Mouse (Mus musculus) kidney, postnatal 0 days (tissue): Measurements from ENCODE around the gene 3110021N24Rik. TPM values are rescaled to one million over a fixed set of nuclear protein-coding genes. Genes with fewer than 3 reads are reported as not detected.

ENCODE experiments used
- ATAC-seq: fragments of 200-750 bp; cut with Nextera tagmentation; replicated peaks from 2 replicates; pipeline ENCODE4 v1.8.0; 2017; ENCODE audit warnings: low read depth, moderate number of reproducible peaks, moderate TSS enrichment, moderate library complexity; ENCODE audit not compliant: low FRiP score
- DNase-seq: peaks from one replicate; pipeline ENCODE4 v3.0.0-alpha.2; 2016; ENCODE audit warnings: low spot score
- H3K27ac ChIP-seq: fragments of 300-500 bp; sonication (generic); 2 replicates; pipeline ENCODE4 v1.5.1; 2014; ENCODE audit warnings: mild to moderate bottlenecking
- H3K27me3 ChIP-seq: fragments of 300-500 bp; sonication (generic); 2 replicates; pipeline ENCODE4 v1.6.1; 2014; ENCODE audit warnings: low read length, mixed read lengths; ENCODE audit not compliant: insufficient read depth
- H3K36me3 ChIP-seq: fragments of 300-500 bp; sonication (generic); 2 replicates; pipeline ENCODE4 v1.6.1; 2014; ENCODE audit warnings: low read length, mixed read lengths; ENCODE audit not compliant: insufficient read depth
- H3K4me1 ChIP-seq: fragments of 300-500 bp; sonication (generic); replicated peaks from 2 replicates; pipeline ENCODE4 v1.6.1; 2014; ENCODE audit warnings: antibody characterized with exemption, low read length, mixed read lengths; ENCODE audit not compliant: insufficient read depth
- H3K4me2 ChIP-seq: fragments of 300-500 bp; sonication (generic); 2 replicates; pipeline ENCODE4 v1.6.1; 2014; ENCODE audit warnings: mild to moderate bottlenecking, low read length, moderate library complexity, mixed read lengths
- H3K4me3 ChIP-seq: fragments of 300-500 bp; sonication (generic); replicated peaks from 2 replicates; pipeline ENCODE4 v1.5.1; 2014; ENCODE audit warnings: low read depth, low read length
- H3K9ac ChIP-seq: fragments of 300-500 bp; sonication (generic); 2 replicates; pipeline ENCODE4 v1.6.1; 2014; ENCODE audit warnings: low read depth, low read length
- H3K9me3 ChIP-seq: fragments of 300-500 bp; sonication (generic); replicated peaks from 2 replicates; pipeline ENCODE4 v1.6.1; 2016; ENCODE audit warnings: low read length, inconsistent platforms, mixed read lengths
- CTCF ChIP-seq: IDR thresholded peaks from 2 replicates; pipeline ENCODE4 v1.5.1; 2016; ENCODE audit warnings: antibody characterized with exemption, low read depth, mild to moderate bottlenecking, moderate library complexity
- WGBS: fragments of 180-500 bp; shearing (Covaris S2); extraction: QIAGEN DNeasy Blood & Tissue Kit; methylation state at CpG from one replicate; pipeline ENCODE4 v1.1.7; 2014; 5-methylcytosine and 5-hydroxymethylcytosine counted together
- polyA plus RNA-seq: library from polyadenylated mRNA; unstranded; fragments of >200 nt; fragmentation: Nextera tagmentation; extraction: Ambion mirVana; gene quantifications from 2 replicates; pipeline ENCODE4 v1.2.1, GENCODE M21; 2015

Gene 3110021N24Rik
- polyA plus RNA-seq, 1 experiment from 2014 or later: 1.6 TPM

GRCm38 (mm10) chr4:108768527-108768926 lies 49.1 kb downstream of the 3110021N24Rik start:
- no peaks in the 10 kb centered on the region for H3K9me3 ChIP-seq
- H3K27me3 ChIP-seq: no peaks in the 10 kb centered on the region
- H3K4me2 ChIP-seq: no peak overlapping the region
- H3K4me3 ChIP-seq: no peak overlapping the region
- ATAC-seq (no peak), DNase-seq (peak; percentile 59)
- no peak overlapping the region for H3K27ac ChIP-seq
- H3K36me3 ChIP-seq: no peaks in the 10 kb centered on the region
- H3K9ac ChIP-seq: no peak overlapping the region
- no peak for TF ChIP-seq CTCF
- H3K4me1 ChIP-seq: no peaks in the 10 kb centered on the region

GRCm38 (mm10) chr4:108779763-108780056 lies 60.3 kb downstream of the 3110021N24Rik start:
- H3K9ac ChIP-seq: peak overlapping the region; percentile 87
- H3K36me3 ChIP-seq: no peaks in the 10 kb centered on the region
- WGBS: 0% methylated on average over 7 of the region's 7 CpGs
- no peak for TF ChIP-seq CTCF
- no peaks in the 10 kb centered on the region for H3K27me3 ChIP-seq
- DNase-seq (peak; percentile 50), ATAC-seq (no peak)
- H3K4me2 ChIP-seq: peak overlapping the region; percentile 73
- no peaks in the 10 kb centered on the region for H3K4me1 ChIP-seq
- H3K27ac ChIP-seq: peak overlapping the region; percentile 90
- no peaks in the 10 kb centered on the region for H3K9me3 ChIP-seq
- peak overlapping the region; percentile 77 for H3K4me3 ChIP-seq

GRCm38 (mm10) chr4:108780057-108780863 lies 60.8 kb downstream of the 3110021N24Rik start, which contains the start of gene Zfyve9:
Gene Zfyve9 (minus strand): TSS chr4:108780798.
- TF ChIP-seq CTCF: peak; percentile 48
- peak within 1 kb of the TSS; percentile 90 for H3K27ac ChIP-seq
- peak; percentile 85 for DNase-seq
- H3K4me2 ChIP-seq: peak within 1 kb of the TSS; percentile 73
- H3K36me3 ChIP-seq: no peaks in the 10 kb centered on the region
- WGBS: under 1% methylated on average over 88 of the region's 111 CpGs
- H3K27me3 ChIP-seq: no peaks in the 10 kb centered on the region
- H3K9ac ChIP-seq: peak within 1 kb of the TSS; percentile 87
- peak within 1 kb of the TSS; percentile 77 for H3K4me3 ChIP-seq
- H3K9me3 ChIP-seq: no peaks in the 10 kb centered on the region
- no peaks in the 10 kb centered on the region for H3K4me1 ChIP-seq
- peak; percentile 91 for ATAC-seq

- Histone ChIP-seq H3K4me2 (peak overlapping the region; percentile 73), H3K4me3 (peak overlapping the region; percentile 77)
- no peak for TF ChIP-seq CTCF
Measured at GRCm38 (mm10) chr4:108780864-108781205, 61.4 kb downstream of the 3110021N24Rik start.

GRCm38 (mm10) chr4:108781596-108781995 lies 62.1 kb downstream of the 3110021N24Rik start:
- H3K9me3 ChIP-seq: no peaks in the 10 kb centered on the region
- DNase-seq (peak; percentile 12), ATAC-seq (no peak)
- no peak overlapping the region for H3K4me2 ChIP-seq
- 68% methylated on average over 3 of the region's 3 CpGs for WGBS
- no peaks in the 10 kb centered on the region for H3K4me1 ChIP-seq
- H3K9ac ChIP-seq: no peak overlapping the region
- no peak overlapping the region for H3K27ac ChIP-seq
- H3K4me3 ChIP-seq: no peak overlapping the region
- no peaks in the 10 kb centered on the region for H3K36me3 ChIP-seq
- no peaks in the 10 kb centered on the region for H3K27me3 ChIP-seq
- TF ChIP-seq CTCF: no peak

More at GRCm38 (mm10) chr4:108780864-108781205, 61.4 kb downstream of the 3110021N24Rik start:
- Histone ChIP-seq H3K9ac (peak overlapping the region; percentile 87), H3K36me3 (no peaks in the 10 kb centered on the region), H3K4me1 (no peaks in the 10 kb centered on the region), H3K9me3 (no peaks in the 10 kb centered on the region), H3K27me3 (no peaks in the 10 kb centered on the region), H3K27ac (peak overlapping the region; percentile 90)
- no peak for DNase-seq
- ATAC-seq: peak; percentile 5; the same call in 1 of the 2 replicates
- WGBS: 0% methylated on average over 20 of the region's 20 CpGs

- TF ChIP-seq CTCF: no peak
- ATAC-seq (no peak), DNase-seq (no peak)
- H3K4me2 ChIP-seq: no peak overlapping the region
- 42% methylated on average over 8 of the region's 8 CpGs for WGBS
- no peaks in the 10 kb centered on the region for H3K9me3 ChIP-seq
- no peaks in the 10 kb centered on the region for H3K36me3 ChIP-seq
- no peak overlapping the region for H3K4me3 ChIP-seq
- no peaks in the 10 kb centered on the region for H3K27me3 ChIP-seq
- no peaks in the 10 kb centered on the region for H3K4me1 ChIP-seq
- no peak overlapping the region for H3K27ac ChIP-seq
- H3K9ac ChIP-seq: no peak overlapping the region
Measured at GRCm38 (mm10) chr4:108782421-108783085, 63.1 kb downstream of the 3110021N24Rik start.
